Mouse (Mus musculus): Measurements from ENCODE around the gene Casp3. TPM values are rescaled to one million over a fixed set of nuclear protein-coding genes. Genes with fewer than 3 reads are reported as not detected.
"Not testable (repeated sequence)": the region's sequence is repeated elsewhere in the genome, so short reads cannot be mapped to it uniquely, and the experiment has no call there.

The Casp3 gene
- polyA plus RNA-seq, 1 experiment from 2014 or later = 49.2 TPM

- not testable (repeated sequence) for H3K4me3 ChIP-seq (ENCODE audit: low read depth, low read length); H3K4me1 ChIP-seq (ENCODE audit: control insufficient read depth, insufficient read depth, low read length); H3K9me3 ChIP-seq (replicated peaks; ENCODE audit: control insufficient read depth, low read length); H3K36me3 ChIP-seq (ENCODE audit: control insufficient read depth, insufficient read depth, low read length); H3K27me3 ChIP-seq (ENCODE audit: control insufficient read depth, insufficient read depth, low read length); H3K9ac ChIP-seq (ENCODE audit: low read depth, low read length); H3K27ac ChIP-seq (ENCODE audit: low read depth, low read length); ATAC-seq (replicated peaks; ENCODE audit: insufficient number of reproducible peaks, low FRiP score, low TSS enrichment); H3K4me2 ChIP-seq
- WGBS (ENCODE audit: insufficient replicate concordance) = 58% methylated on average over 4 of the region's 4 CpGs
These were observed 32.8 kb upstream of the Casp3 start for GRCm38 (mm10) chr8:46584328-46584727.

- no peaks in the 10 kb centered on the region for H3K9me3 ChIP-seq (replicated peaks; ENCODE audit: control insufficient read depth, low read length)
- H3K9ac ChIP-seq (ENCODE audit: low read depth, low read length) = no peak overlapping the region
- H3K4me3 ChIP-seq (ENCODE audit: low read depth, low read length) = no peak overlapping the region
- no peaks in the 10 kb centered on the region for H3K4me1 ChIP-seq (ENCODE audit: control insufficient read depth, insufficient read depth, low read length)
- no peak overlapping the region for H3K4me2 ChIP-seq
- H3K27ac ChIP-seq (ENCODE audit: low read depth, low read length) = no peak overlapping the region
- H3K36me3 ChIP-seq (ENCODE audit: control insufficient read depth, insufficient read depth, low read length) = no peaks in the 10 kb centered on the region
- no peaks in the 10 kb centered on the region for H3K27me3 ChIP-seq (ENCODE audit: control insufficient read depth, insufficient read depth, low read length)
- 81% methylated on average over 3 of the region's 3 CpGs for WGBS (ENCODE audit: insufficient replicate concordance)
- ATAC-seq (replicated peaks; ENCODE audit: insufficient number of reproducible peaks, low FRiP score, low TSS enrichment) = no peak
These were observed 31.5 kb upstream of the Casp3 start for GRCm38 (mm10) chr8:46585576-46585975.

- Histone ChIP-seq H3K9ac (ENCODE audit: low read depth, low read length) (no peak overlapping the region), H3K27ac (ENCODE audit: low read depth, low read length) (no peak overlapping the region), H3K36me3 (ENCODE audit: control insufficient read depth, insufficient read depth, low read length) (no peaks in the 10 kb centered on the region), H3K4me2 (no peak overlapping the region), H3K4me3 (ENCODE audit: low read depth, low read length) (no peak overlapping the region), H3K4me1 (ENCODE audit: control insufficient read depth, insufficient read depth, low read length) (peaks cover 1% of the 10 kb centered on the region; the same call in 1 of the 2 replicates), H3K27me3 (ENCODE audit: control insufficient read depth, insufficient read depth, low read length) (no peaks in the 10 kb centered on the region), H3K9me3 (replicated peaks; ENCODE audit: control insufficient read depth, low read length) (no peaks in the 10 kb centered on the region)
- ATAC-seq (replicated peaks; ENCODE audit: insufficient number of reproducible peaks, low FRiP score, low TSS enrichment) = no peak
- WGBS (ENCODE audit: insufficient replicate concordance) = 57% methylated on average over 5 of the region's 5 CpGs
These were observed 29.2 kb upstream of the Casp3 start for GRCm38 (mm10) chr8:46587911-46588310.

- peaks cover 4% of the 10 kb centered on the region; the same call in 1 of the 2 replicates for H3K4me1 ChIP-seq (ENCODE audit: control insufficient read depth, insufficient read depth, low read length)
- no peak overlapping the region for H3K4me3 ChIP-seq (ENCODE audit: low read depth, low read length)
- 92% methylated on average over 2 of the region's 2 CpGs for WGBS (ENCODE audit: insufficient replicate concordance)
- no peak overlapping the region for H3K27ac ChIP-seq (ENCODE audit: low read depth, low read length)
- H3K4me2 ChIP-seq = no peak overlapping the region
- no peak overlapping the region for H3K9ac ChIP-seq (ENCODE audit: low read depth, low read length)
- no peaks in the 10 kb centered on the region for H3K36me3 ChIP-seq (ENCODE audit: control insufficient read depth, insufficient read depth, low read length)
- no peaks in the 10 kb centered on the region for H3K9me3 ChIP-seq (replicated peaks; ENCODE audit: control insufficient read depth, low read length)
- ATAC-seq (replicated peaks; ENCODE audit: insufficient number of reproducible peaks, low FRiP score, low TSS enrichment) = no peak
- H3K27me3 ChIP-seq (ENCODE audit: control insufficient read depth, insufficient read depth, low read length) = no peaks in the 10 kb centered on the region
These were observed 28.4 kb upstream of the Casp3 start for GRCm38 (mm10) chr8:46588663-46589062.

- no peak overlapping the region for H3K4me3 ChIP-seq (ENCODE audit: low read depth, low read length)
- no peak overlapping the region for H3K9ac ChIP-seq (ENCODE audit: low read depth, low read length)
- no peaks in the 10 kb centered on the region for H3K27me3 ChIP-seq (ENCODE audit: control insufficient read depth, insufficient read depth, low read length)
- peaks cover 6% of the 10 kb centered on the region for H3K4me1 ChIP-seq (ENCODE audit: control insufficient read depth, insufficient read depth, low read length)
- WGBS (ENCODE audit: insufficient replicate concordance) = 58% methylated on average over 8 of the region's 8 CpGs
- no peak overlapping the region for H3K4me2 ChIP-seq
- no peaks in the 10 kb centered on the region for H3K36me3 ChIP-seq (ENCODE audit: control insufficient read depth, insufficient read depth, low read length)
- ATAC-seq (replicated peaks; ENCODE audit: insufficient number of reproducible peaks, low FRiP score, low TSS enrichment) = no peak
- H3K27ac ChIP-seq (ENCODE audit: low read depth, low read length) = no peak overlapping the region
- H3K9me3 ChIP-seq (replicated peaks; ENCODE audit: control insufficient read depth, low read length) = no peaks in the 10 kb centered on the region
These were observed 24.0 kb upstream of the Casp3 start for GRCm38 (mm10) chr8:46593067-46593466.

GRCm38 (mm10) chr8:46593772-46594171 is 23.3 kb upstream of the Casp3 start:
- no peak overlapping the region for H3K9ac ChIP-seq (ENCODE audit: low read depth, low read length)
- H3K9me3 ChIP-seq (replicated peaks; ENCODE audit: control insufficient read depth, low read length) = no peaks in the 10 kb centered on the region
- H3K27ac ChIP-seq (ENCODE audit: low read depth, low read length) = no peak overlapping the region
- WGBS (ENCODE audit: insufficient replicate concordance) = 53% methylated on average over 2 of the region's 2 CpGs
- H3K36me3 ChIP-seq (ENCODE audit: control insufficient read depth, insufficient read depth, low read length) = no peaks in the 10 kb centered on the region
- no peaks in the 10 kb centered on the region for H3K27me3 ChIP-seq (ENCODE audit: control insufficient read depth, insufficient read depth, low read length)
- peaks cover 13% of the 10 kb centered on the region for H3K4me1 ChIP-seq (ENCODE audit: control insufficient read depth, insufficient read depth, low read length)
- H3K4me2 ChIP-seq = no peak overlapping the region
- H3K4me3 ChIP-seq (ENCODE audit: low read depth, low read length) = no peak overlapping the region
- ATAC-seq (replicated peaks; ENCODE audit: insufficient number of reproducible peaks, low FRiP score, low TSS enrichment) = no peak

GRCm38 (mm10) chr8:46595593-46595992 is 21.5 kb upstream of the Casp3 start:
- H3K36me3 ChIP-seq (ENCODE audit: control insufficient read depth, insufficient read depth, low read length) = no peaks in the 10 kb centered on the region
- no peak overlapping the region for H3K27ac ChIP-seq (ENCODE audit: low read depth, low read length)
- H3K4me2 ChIP-seq = no peak overlapping the region
- H3K9me3 ChIP-seq (replicated peaks; ENCODE audit: control insufficient read depth, low read length) = no peaks in the 10 kb centered on the region
- peaks cover 22% of the 10 kb centered on the region for H3K4me1 ChIP-seq (ENCODE audit: control insufficient read depth, insufficient read depth, low read length)
- ATAC-seq (replicated peaks; ENCODE audit: insufficient number of reproducible peaks, low FRiP score, low TSS enrichment) = no peak
- H3K4me3 ChIP-seq (ENCODE audit: low read depth, low read length) = no peak overlapping the region
- H3K27me3 ChIP-seq (ENCODE audit: control insufficient read depth, insufficient read depth, low read length) = no peaks in the 10 kb centered on the region
- WGBS (ENCODE audit: insufficient replicate concordance) = 56% methylated on average over 2 of the region's 2 CpGs
- no peak overlapping the region for H3K9ac ChIP-seq (ENCODE audit: low read depth, low read length)

- Histone ChIP-seq H3K9me3 (replicated peaks; ENCODE audit: control insufficient read depth, low read length) (no peaks in the 10 kb centered on the region), H3K9ac (ENCODE audit: low read depth, low read length) (no peak overlapping the region), H3K4me1 (ENCODE audit: control insufficient read depth, insufficient read depth, low read length) (peaks cover 22% of the 10 kb centered on the region), H3K4me3 (ENCODE audit: low read depth, low read length) (no peak overlapping the region), H3K27ac (ENCODE audit: low read depth, low read length) (no peak overlapping the region), H3K27me3 (ENCODE audit: control insufficient read depth, insufficient read depth, low read length) (no peaks in the 10 kb centered on the region), H3K36me3 (ENCODE audit: control insufficient read depth, insufficient read depth, low read length) (no peaks in the 10 kb centered on the region), H3K4me2 (no peak overlapping the region)
- no peak for ATAC-seq (replicated peaks; ENCODE audit: insufficient number of reproducible peaks, low FRiP score, low TSS enrichment)
- 86% methylated on average over 2 of the region's 2 CpGs for WGBS (ENCODE audit: insufficient replicate concordance)
These were observed 20.6 kb upstream of the Casp3 start for GRCm38 (mm10) chr8:46596530-46596929.

- Histone ChIP-seq H3K4me2 (no peak overlapping the region), H3K27ac (ENCODE audit: low read depth, low read length) (no peak overlapping the region), H3K27me3 (ENCODE audit: control insufficient read depth, insufficient read depth, low read length) (no peaks in the 10 kb centered on the region), H3K9me3 (replicated peaks; ENCODE audit: control insufficient read depth, low read length) (no peaks in the 10 kb centered on the region), H3K4me3 (ENCODE audit: low read depth, low read length) (no peak overlapping the region), H3K9ac (ENCODE audit: low read depth, low read length) (no peak overlapping the region), H3K4me1 (ENCODE audit: control insufficient read depth, insufficient read depth, low read length) (peaks cover 22% of the 10 kb centered on the region), H3K36me3 (ENCODE audit: control insufficient read depth, insufficient read depth, low read length) (no peaks in the 10 kb centered on the region)
- 58% methylated on average over 2 of the region's 2 CpGs for WGBS (ENCODE audit: insufficient replicate concordance)
- ATAC-seq (replicated peaks; ENCODE audit: insufficient number of reproducible peaks, low FRiP score, low TSS enrichment) = no peak
These were observed 19.7 kb upstream of the Casp3 start for GRCm38 (mm10) chr8:46597411-46597810.

All from heart, embryonic 11.5 days (tissue).